Mouse (Mus musculus) heart, adult 8-10 months (tissue): ENCODE measurements at regions not wholly inside any gene's neighbourhood (a gene's known extent, or its start where the extent isn't known, plus 50 kb on each side); places are given as distances from the start of the nearest gene placed in this dataset.

Source experiments
- DNase-seq: peaks from one replicate; pipeline ENCODE4 v3.0.0; 2022; ENCODE audit warnings: low spot score

DNA sequence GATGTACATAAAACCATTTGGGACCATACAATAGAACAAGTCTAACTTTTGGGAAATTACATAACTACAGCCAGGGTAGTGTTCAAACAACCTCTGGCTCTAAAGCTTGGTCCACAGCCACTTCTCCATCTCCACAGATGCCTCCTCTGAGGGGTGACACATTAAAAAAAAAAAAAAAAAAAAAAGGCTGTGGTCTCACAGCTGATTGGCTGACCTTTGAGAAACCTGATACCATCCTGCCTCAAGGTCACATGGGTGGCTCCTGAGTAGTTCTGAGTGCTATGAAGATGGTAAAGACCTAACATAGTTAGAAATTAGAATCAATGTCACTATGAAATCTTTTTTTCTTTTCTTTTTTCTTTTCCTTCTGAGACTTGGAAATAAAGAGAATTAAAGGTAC, 102.4 kb downstream of the Tmem182 start:
- DNase-seq = no peak

GRCm38 (mm10) chr1:40913591-40913990, 108.2 kb downstream of the Tmem182 start:
- DNase-seq = no peak

GRCm38 (mm10) chr1:40924271-40924670, 118.9 kb downstream of the Tmem182 start:
- DNase-seq = no peak

GRCm38 (mm10) chr1:40924780-40925179, 119.4 kb downstream of the Tmem182 start:
- no peak for DNase-seq

DNA sequence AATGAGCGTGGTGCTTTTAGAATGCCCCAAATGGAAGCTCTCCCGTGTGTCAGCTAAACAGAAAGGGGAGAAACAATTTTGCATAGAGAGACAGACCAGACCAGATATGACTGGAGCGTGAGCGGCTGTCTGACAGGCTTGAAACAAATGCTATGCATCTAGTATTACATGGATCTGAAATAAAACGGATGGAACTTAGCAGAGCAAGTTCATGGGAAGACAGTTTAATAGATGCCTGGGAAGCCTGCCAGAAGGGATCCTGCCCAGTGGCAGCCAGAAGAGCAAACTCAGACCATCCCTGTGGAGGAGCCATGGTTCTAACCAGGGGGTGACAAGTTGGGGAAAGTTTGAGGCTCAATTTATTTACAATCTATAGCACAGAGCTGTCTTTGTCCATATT, 126.0 kb downstream of the Tmem182 start:
- DNase-seq = no peak

DNA sequence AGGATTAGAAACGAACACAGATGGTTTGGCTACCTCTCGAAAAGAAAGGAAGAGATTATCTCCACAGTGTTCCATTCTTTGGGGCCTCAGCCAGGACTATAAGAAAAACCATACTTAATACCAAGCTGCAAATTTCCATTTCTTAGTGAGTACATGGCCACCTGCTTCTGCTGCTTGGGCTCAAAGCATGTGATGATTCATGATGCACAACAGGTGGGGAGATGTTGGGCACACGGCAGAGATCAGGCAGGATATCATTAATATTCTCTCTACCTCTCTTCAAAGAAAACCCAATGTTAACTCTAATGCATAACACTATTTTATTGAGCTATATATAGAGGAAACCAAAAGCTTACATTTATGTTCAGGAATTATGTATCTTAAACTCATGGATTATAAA, 131.3 kb downstream of the Tmem182 start:
- no peak for DNase-seq

DNA sequence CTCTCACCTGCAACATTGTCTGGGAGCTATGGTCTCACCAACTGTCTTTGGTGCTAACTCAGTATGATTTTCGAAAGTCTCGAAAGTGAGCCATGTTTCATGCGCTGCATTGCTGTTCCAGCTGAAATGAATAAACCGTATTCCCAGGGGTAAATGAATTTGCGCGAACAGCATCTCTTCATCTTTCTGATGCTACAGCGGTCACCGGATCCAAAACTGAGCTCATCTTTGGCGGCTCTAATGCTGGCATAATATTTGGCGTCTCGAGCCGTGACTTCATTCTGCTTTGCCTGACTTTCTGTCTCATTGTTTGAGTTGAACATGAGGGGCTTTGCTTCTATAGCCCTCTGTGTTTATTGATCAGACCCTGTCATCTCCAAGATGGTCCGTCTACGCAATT, 137.3 kb downstream of the Tmem182 start:
- no peak for DNase-seq

- no peak for DNase-seq
Measured at GRCm38 (mm10) chr1:40943165-40943564, 137.8 kb downstream of the Tmem182 start.

DNA sequence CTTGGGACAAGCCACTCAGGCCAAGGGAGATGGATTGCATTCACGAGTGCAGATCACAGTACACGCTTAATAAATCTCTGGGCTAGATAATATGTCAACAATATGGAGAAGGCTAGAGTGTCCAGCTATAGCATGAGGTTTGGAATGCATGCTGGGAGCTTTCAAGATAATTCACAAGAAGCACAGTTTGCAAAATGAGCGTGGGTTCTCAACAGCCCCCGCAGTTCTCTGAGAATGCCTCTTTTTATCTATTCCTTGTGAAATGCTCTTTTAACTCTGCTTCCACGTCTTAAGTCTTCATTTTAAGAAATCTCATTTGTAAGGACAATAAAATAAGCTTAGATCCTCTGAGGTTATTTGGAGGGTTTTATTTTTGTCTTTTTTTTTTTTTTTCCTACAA, 145.2 kb downstream of the Tmem182 start:
- no peak for DNase-seq

DNA sequence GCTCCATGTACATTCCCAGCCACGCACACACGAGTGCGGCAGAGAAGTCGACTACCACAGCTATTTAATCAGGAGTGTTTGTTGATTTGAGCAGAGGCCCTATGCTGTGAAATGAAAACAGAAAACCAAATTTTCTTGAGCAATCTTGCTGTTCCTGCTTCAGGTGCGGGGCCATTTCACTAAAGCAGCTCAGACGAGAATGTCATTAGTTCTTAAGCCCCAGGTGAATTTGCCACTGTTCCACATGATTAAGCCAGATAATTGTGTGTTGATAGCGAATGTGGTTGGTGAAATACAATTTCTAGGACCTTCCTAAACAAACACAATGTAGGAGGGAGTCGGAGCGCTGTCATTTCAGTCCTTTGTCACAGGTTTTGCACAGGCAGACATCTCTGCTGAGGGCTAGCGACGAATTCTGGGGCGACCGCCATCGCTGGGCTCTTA, 149.3 kb downstream of the Tmem182 start:
- no peak for DNase-seq

DNA sequence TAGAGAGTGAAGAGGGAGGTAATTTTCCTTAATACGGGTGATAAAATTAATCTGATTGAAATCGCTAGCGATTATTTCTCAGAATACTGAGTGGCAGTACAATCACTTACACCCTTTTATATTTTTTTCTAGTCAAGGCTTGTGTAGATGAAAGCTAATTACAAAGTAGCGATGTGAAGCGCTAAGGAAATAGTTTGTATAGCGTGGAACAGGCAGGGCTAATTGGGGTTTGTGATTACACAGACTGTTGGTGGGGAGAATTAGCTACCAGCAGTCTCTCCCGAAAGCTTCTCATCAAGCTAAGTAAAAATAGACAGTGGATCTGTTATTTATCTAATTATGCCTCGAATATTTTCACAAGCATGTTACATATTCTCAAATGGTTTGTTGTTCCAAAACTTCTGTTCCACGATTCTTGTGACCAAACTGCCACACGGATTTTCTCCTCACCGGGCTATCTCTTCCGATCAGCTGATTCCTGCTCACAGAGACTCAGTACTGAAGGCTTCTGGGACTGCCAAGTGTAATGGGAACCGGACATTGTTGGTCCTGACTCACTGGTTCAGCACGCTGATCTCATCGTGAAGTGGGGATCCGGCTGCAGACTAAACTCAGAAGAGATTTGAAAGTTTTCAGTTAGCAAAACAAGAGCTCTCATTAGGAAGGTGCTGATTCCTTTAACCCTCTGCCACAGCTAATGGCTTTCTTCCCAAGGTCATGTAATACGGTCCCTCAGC, 162.5 kb downstream of the Tmem182 start:
- DNase-seq = no peak

GRCm38 (mm10) chr1:40983762-40984161, 178.4 kb downstream of the Tmem182 start:
- DNase-seq = no peak

- DNase-seq = no peak
Measured at GRCm38 (mm10) chr1:40993327-40993726, 187.9 kb downstream of the Tmem182 start.

GRCm38 (mm10) chr1:41001154-41001949, 196.0 kb downstream of the Tmem182 start:
- no peak for DNase-seq

DNA sequence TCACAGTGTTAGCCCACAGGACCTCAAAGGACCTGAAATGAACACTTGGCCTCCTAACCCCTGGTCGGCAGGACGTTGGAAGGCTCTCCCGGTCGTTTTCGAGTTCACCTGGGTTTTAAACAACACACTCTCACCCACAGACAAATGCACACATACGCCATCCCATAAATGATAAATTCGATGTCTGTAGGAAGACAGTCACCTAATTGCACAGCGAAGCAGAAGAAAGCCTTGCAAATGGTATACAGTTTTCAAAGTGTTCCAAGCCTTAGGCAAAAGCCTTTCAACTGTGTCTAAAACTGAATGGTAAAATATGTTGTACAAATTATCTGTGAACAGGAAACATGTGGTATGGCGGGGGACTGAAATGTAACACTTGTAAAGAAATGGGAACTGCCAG, 196.6 kb downstream of the Tmem182 start:
- DNase-seq = no peak

GRCm38 (mm10) chr1:41026943-41027342, 221.5 kb downstream of the Tmem182 start:
- no peak for DNase-seq

GRCm38 (mm10) chr1:41027540-41027978, 222.2 kb downstream of the Tmem182 start:
- peak; percentile 48 for DNase-seq

- no peak for DNase-seq
Measured at GRCm38 (mm10) chr1:41028021-41028420, 222.6 kb downstream of the Tmem182 start.

DNA sequence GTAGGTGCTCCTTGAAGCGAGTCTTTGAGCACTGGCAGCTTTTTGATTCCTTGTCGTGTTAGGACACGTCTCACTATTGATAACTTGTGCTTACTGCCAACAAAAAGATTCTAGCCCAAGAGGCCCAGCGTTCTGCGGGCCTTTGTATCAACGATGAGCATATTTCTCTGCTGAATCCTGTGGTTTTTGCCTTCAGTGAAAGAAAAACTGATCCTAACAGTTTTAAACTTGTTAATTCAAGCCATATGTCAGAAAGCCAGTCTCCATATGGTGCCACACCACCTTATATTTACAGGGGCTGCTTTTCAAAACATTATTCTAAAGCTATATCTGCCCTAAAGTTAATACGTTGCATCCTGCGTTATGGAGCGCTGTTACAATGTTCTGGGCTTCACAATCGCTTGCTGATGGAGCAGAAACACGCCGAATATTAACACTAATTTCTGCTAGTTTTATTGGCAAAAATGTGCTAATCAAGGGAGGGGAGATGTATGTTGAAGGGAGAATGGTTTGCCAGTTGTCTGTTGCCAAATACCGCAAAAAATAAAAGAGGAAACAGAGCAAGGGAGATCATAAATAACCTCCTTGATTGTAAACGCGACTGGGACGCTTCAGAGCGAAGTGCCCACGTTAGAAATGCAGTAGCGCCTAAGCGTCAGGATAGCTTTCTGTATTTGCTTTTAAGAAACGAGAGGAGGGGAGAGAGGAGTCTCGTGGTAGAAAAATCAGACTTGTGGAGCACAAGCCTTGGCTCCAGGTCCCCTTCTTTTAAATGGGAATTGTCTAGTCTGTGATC, 229.9 kb downstream of the Tmem182 start:
- DNase-seq = no peak

GRCm38 (mm10) chr1:41036940-41037339, 231.5 kb downstream of the Tmem182 start:
- no peak for DNase-seq

- no peak for DNase-seq
Measured at GRCm38 (mm10) chr1:41054426-41054955, 249.1 kb downstream of the Tmem182 start.

DNA sequence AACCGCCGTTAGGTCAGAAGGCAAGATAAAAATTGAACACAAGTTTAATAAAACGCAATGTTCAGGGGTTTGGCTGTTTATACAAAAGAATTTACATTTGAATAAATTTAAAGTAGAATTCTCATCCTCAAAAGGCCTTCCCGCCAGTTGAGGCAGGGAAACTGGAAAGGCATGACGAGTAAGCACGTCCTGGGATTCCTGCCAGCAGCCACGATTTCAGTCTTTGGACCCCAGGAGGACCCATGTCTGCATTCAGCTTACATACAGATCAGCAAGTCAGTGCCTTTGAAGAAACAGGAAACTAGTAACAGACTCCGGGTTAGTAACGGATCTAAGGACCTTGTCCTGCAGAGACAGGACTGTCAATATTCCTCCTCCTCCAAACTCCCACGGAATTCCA, 250.4 kb downstream of the Tmem182 start:
- no peak for DNase-seq
